Mouse (Mus musculus): Measurements from ENCODE around the gene 2200002D01Rik. TPM values are rescaled to one million over a fixed set of nuclear protein-coding genes. Genes with fewer than 3 reads are reported as not detected.

The 2200002D01Rik gene
- polyA plus RNA-seq, 2 experiments, result 0.92 to 3.0 TPM

DNA sequence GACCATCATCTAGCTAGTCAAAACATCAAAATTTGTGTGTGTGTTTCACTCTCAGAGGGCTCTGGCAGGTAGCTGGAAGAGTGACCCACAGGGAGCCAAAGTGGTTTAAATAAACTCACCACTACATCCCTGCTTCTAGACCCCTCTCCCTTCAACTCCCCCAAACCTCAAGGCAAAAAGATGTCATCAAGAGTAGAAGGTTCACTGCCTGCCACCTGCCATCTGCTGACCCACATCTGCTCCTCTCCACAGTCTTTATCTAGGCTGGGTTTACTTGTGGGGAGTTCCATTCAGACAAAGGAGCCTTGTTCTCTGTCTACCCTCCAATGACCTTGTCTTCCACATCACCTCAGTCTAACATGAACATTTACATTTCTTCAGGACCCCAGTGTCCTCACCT lies 31.0 kb upstream of the 2200002D01Rik start:
- no peak overlapping the region for H3K9ac ChIP-seq (ENCODE audit: low read depth, low read length, severe bottlenecking)
- ATAC-seq (ENCODE audit: low FRiP score, low read depth) (no peak), DNase-seq (ENCODE audit: low spot score) (no peak)
- no peaks in the 10 kb centered on the region; the same call in 1 of the 2 replicates for H3K36me3 ChIP-seq (ENCODE audit: control insufficient read depth, insufficient read depth, low read length)
- no peak overlapping the region for H3K4me3 ChIP-seq (replicated peaks; ENCODE audit: low read length)
- no peak for TF ChIP-seq POLR2A (IDR thresholded peaks at IDR 0.05; ENCODE audit: borderline replicate concordance, extremely low read depth, insufficient read depth, insufficient read length)
- no peak overlapping the region for H3K4me2 ChIP-seq (replicated peaks; ENCODE audit: low read depth, low read length, severe bottlenecking)
- no peaks in the 10 kb centered on the region for H3K27me3 ChIP-seq (ENCODE audit: control insufficient read depth, insufficient read depth, low read length)
- H3K9me3 ChIP-seq (ENCODE audit: control insufficient read depth, low read length), result no peaks in the 10 kb centered on the region
- H3K4me1 ChIP-seq (ENCODE audit: control insufficient read depth, insufficient read depth, low read length), result peaks cover 9% of the 10 kb centered on the region; the same call in 1 of the 2 replicates
- no peak overlapping the region for H3K27ac ChIP-seq (replicated peaks; ENCODE audit: low read depth, low read length)

- WGBS, result 81% methylated on average over 4 of the region's 4 CpGs
- H3K4me1 ChIP-seq (ENCODE audit: control insufficient read depth, insufficient read depth, low read length), result peaks cover 15% of the 10 kb centered on the region; the same call in 1 of the 2 replicates
- H3K4me2 ChIP-seq (replicated peaks; ENCODE audit: low read depth, low read length, severe bottlenecking), result no peak overlapping the region
- no peak overlapping the region for H3K27ac ChIP-seq (replicated peaks; ENCODE audit: low read depth, low read length)
- H3K4me3 ChIP-seq (replicated peaks; ENCODE audit: low read length), result no peak overlapping the region
- no peaks in the 10 kb centered on the region for H3K27me3 ChIP-seq (ENCODE audit: control insufficient read depth, insufficient read depth, low read length)
- DNase-seq (ENCODE audit: low spot score), result no peak
- no peaks in the 10 kb centered on the region; the same call in 1 of the 2 replicates for H3K36me3 ChIP-seq (ENCODE audit: control insufficient read depth, insufficient read depth, low read length)
- no peak for ATAC-seq (ENCODE audit: low FRiP score, low read depth)
- no peak overlapping the region for H3K9ac ChIP-seq (ENCODE audit: low read depth, low read length, severe bottlenecking)
- no peaks in the 10 kb centered on the region for H3K9me3 ChIP-seq (ENCODE audit: control insufficient read depth, low read length)
- TF ChIP-seq POLR2A (IDR thresholded peaks at IDR 0.05; ENCODE audit: borderline replicate concordance, extremely low read depth, insufficient read depth, insufficient read length), result no peak
These were observed 29.2 kb upstream of the 2200002D01Rik start for GRCm38 (mm10) chr7:29277510-29277909.

DNA sequence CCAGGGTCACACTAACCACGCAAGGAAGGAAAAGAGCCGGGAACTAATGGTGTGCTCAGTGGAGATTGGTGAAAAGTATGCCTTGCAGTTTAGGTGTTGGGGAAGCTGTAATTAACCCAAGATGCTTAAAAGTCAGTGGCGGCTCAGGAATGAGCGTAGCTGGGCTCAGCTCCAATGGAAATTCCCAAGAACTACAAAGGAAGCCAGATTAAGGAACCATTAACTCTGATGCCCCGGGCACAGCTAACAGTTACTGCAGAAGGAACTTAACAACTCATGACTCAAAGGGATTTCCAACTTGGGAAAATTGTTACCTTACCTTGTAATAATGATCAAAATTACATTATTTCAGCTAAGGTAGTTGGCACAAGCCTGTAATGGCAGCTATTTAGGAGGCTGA lies 28.4 kb upstream of the 2200002D01Rik start:
- Histone ChIP-seq H3K9ac (ENCODE audit: low read depth, low read length, severe bottlenecking) (no peak overlapping the region), H3K4me2 (replicated peaks; ENCODE audit: low read depth, low read length, severe bottlenecking) (no peak overlapping the region), H3K4me3 (replicated peaks; ENCODE audit: low read length) (no peak overlapping the region), H3K4me1 (ENCODE audit: control insufficient read depth, insufficient read depth, low read length) (peaks cover 17% of the 10 kb centered on the region), H3K27ac (replicated peaks; ENCODE audit: low read depth, low read length) (no peak overlapping the region), H3K27me3 (ENCODE audit: control insufficient read depth, insufficient read depth, low read length) (no peaks in the 10 kb centered on the region), H3K36me3 (ENCODE audit: control insufficient read depth, insufficient read depth, low read length) (no peaks in the 10 kb centered on the region; the same call in 1 of the 2 replicates), H3K9me3 (ENCODE audit: control insufficient read depth, low read length) (no peaks in the 10 kb centered on the region)
- WGBS, result 22% methylated on average over 5 of the region's 5 CpGs
- peak; percentile 73 for DNase-seq (ENCODE audit: low spot score)
- no peak for TF ChIP-seq POLR2A (IDR thresholded peaks at IDR 0.05; ENCODE audit: borderline replicate concordance, extremely low read depth, insufficient read depth, insufficient read length)
- ATAC-seq (ENCODE audit: low FRiP score, low read depth), result no peak

DNA sequence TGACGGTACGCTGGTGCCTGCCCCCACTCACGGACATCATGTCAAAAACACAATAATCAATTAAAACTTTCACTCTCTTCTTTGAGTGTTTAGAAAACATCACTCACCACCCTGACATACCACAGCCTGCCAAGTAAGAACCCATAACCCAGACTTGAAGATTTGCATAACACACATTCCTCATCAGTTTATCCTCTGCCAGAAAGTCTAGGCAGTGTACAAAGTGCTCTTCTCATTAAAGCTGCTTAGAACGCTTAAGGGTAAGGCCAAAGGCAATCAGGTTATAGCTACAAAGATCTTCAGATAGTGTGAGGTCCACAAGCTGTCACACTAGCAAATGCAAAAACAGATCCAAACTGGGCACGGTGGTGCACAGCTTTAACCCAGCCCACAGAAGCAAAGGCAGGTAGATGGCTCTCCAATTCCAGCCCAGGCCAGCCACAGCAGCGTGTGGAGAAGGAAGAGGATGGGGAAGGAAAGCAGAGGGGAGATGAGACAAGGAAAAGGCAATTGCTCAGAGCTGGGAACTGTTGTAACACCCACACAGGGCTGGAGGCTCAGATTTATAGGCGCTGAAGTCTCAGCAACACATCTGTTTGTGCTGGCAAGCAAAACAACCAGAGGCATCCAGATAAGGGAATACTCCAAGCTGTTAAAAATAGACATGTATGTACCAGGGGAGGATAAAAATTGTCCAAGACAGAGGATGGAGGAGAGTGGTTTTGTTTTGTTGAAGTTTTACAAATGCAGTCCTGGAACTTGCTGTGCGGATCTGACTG lies 23.6 kb upstream of the 2200002D01Rik start:
- no peak for DNase-seq (ENCODE audit: low spot score)
- 55% methylated on average over 8 of the region's 8 CpGs for WGBS

GRCm38 (mm10) chr7:29270445-29270844 lies 22.2 kb upstream of the 2200002D01Rik start:
- no peak for TF ChIP-seq POLR2A (IDR thresholded peaks at IDR 0.05; ENCODE audit: borderline replicate concordance, extremely low read depth, insufficient read depth, insufficient read length)
- ATAC-seq (ENCODE audit: low FRiP score, low read depth), result no peak
- H3K4me3 ChIP-seq (replicated peaks; ENCODE audit: low read length), result no peak overlapping the region
- H3K27ac ChIP-seq (replicated peaks; ENCODE audit: low read depth, low read length), result no peak overlapping the region
- H3K27me3 ChIP-seq (ENCODE audit: control insufficient read depth, insufficient read depth, low read length), result no peaks in the 10 kb centered on the region
- WGBS, result 80% methylated on average over 4 of the region's 4 CpGs
- no peaks in the 10 kb centered on the region for H3K9me3 ChIP-seq (ENCODE audit: control insufficient read depth, low read length)
- H3K9ac ChIP-seq (ENCODE audit: low read depth, low read length, severe bottlenecking), result no peak overlapping the region
- no peak overlapping the region for H3K4me2 ChIP-seq (replicated peaks; ENCODE audit: low read depth, low read length, severe bottlenecking)
- H3K4me1 ChIP-seq (ENCODE audit: control insufficient read depth, insufficient read depth, low read length), result peaks cover 22% of the 10 kb centered on the region
- no peaks in the 10 kb centered on the region for H3K36me3 ChIP-seq (ENCODE audit: control insufficient read depth, insufficient read depth, low read length)
- DNase-seq (ENCODE audit: low spot score), result no peak

More for the DNA sequence above, 23.6 kb upstream of the 2200002D01Rik start:
- ATAC-seq (ENCODE audit: low FRiP score, low read depth), result no peak
- Histone ChIP-seq H3K4me3 (replicated peaks; ENCODE audit: low read length) (no peak overlapping the region), H3K4me1 (ENCODE audit: control insufficient read depth, insufficient read depth, low read length) (peaks cover 17% of the 10 kb centered on the region), H3K9me3 (ENCODE audit: control insufficient read depth, low read length) (no peaks in the 10 kb centered on the region), H3K4me2 (replicated peaks; ENCODE audit: low read depth, low read length, severe bottlenecking) (no peak overlapping the region), H3K36me3 (ENCODE audit: control insufficient read depth, insufficient read depth, low read length) (no peaks in the 10 kb centered on the region), H3K9ac (ENCODE audit: low read depth, low read length, severe bottlenecking) (no peak overlapping the region), H3K27me3 (ENCODE audit: control insufficient read depth, insufficient read depth, low read length) (no peaks in the 10 kb centered on the region), H3K27ac (replicated peaks; ENCODE audit: low read depth, low read length) (0 out of 2 replicates have a peak overlapping the region, but pooled peaks have one; percentile 48)
- TF ChIP-seq POLR2A (IDR thresholded peaks at IDR 0.05; ENCODE audit: borderline replicate concordance, extremely low read depth, insufficient read depth, insufficient read length), result no peak

Data from limb, embryonic 14.5 days (tissue).